Mouse (Mus musculus): ENCODE measurements around the gene Zfp91. TPM values are rescaled to one million over a fixed set of nuclear protein-coding genes. Genes with fewer than 3 reads are reported as not detected.

Gene Zfp91
- polyA plus RNA-seq, 1 experiment from 2014 or later, result 11.7 TPM

- no peaks in the 10 kb centered on the region for H3K9me3 ChIP-seq (ENCODE audit: control insufficient read depth, low read length)
- H3K27ac ChIP-seq (ENCODE audit: low read depth, low read length), result no peak overlapping the region
- H3K4me1 ChIP-seq (ENCODE audit: control insufficient read depth, insufficient read depth, low read length), result no peaks in the 10 kb centered on the region
- no peaks in the 10 kb centered on the region for H3K27me3 ChIP-seq (ENCODE audit: control insufficient read depth, insufficient read depth, low read length)
- no peak overlapping the region for H3K9ac ChIP-seq (replicated peaks; ENCODE audit: low read depth, low read length)
- ATAC-seq (ENCODE audit: low read depth), result no peak
- 83% methylated on average over 1 of the region's 1 CpGs for WGBS
- H3K4me2 ChIP-seq (ENCODE audit: low read depth, low read length), result no peak overlapping the region
- no peak overlapping the region for H3K4me3 ChIP-seq (ENCODE audit: low read depth, low read length)
- H3K36me3 ChIP-seq (ENCODE audit: control insufficient read depth, insufficient read depth, low read length), result no peaks in the 10 kb centered on the region
These were observed 16.9 kb upstream of the Zfp91 start for GRCm38 (mm10) chr19:12812644-12813364.

- Histone ChIP-seq H3K9ac (replicated peaks; ENCODE audit: low read depth, low read length) (no peak overlapping the region), H3K4me3 (ENCODE audit: low read depth, low read length) (no peak overlapping the region), H3K4me1 (ENCODE audit: control insufficient read depth, insufficient read depth, low read length) (no peaks in the 10 kb centered on the region), H3K27ac (ENCODE audit: low read depth, low read length) (no peak overlapping the region), H3K4me2 (ENCODE audit: low read depth, low read length) (no peak overlapping the region), H3K27me3 (ENCODE audit: control insufficient read depth, insufficient read depth, low read length) (no peaks in the 10 kb centered on the region), H3K9me3 (ENCODE audit: control insufficient read depth, low read length) (no peaks in the 10 kb centered on the region), H3K36me3 (ENCODE audit: control insufficient read depth, insufficient read depth, low read length) (no peaks in the 10 kb centered on the region)
- ATAC-seq (ENCODE audit: low read depth), result no peak
- 75% methylated on average over 2 of the region's 2 CpGs for WGBS
These were observed 10.3 kb upstream of the Zfp91 start for GRCm38 (mm10) chr19:12806214-12806613.

GRCm38 (mm10) chr19:12805730-12806129, 9.8 kb upstream of the Zfp91 start:
- Histone ChIP-seq H3K9me3 (ENCODE audit: control insufficient read depth, low read length) (no peaks in the 10 kb centered on the region), H3K4me1 (ENCODE audit: control insufficient read depth, insufficient read depth, low read length) (no peaks in the 10 kb centered on the region), H3K4me2 (ENCODE audit: low read depth, low read length) (no peak overlapping the region), H3K27me3 (ENCODE audit: control insufficient read depth, insufficient read depth, low read length) (no peaks in the 10 kb centered on the region), H3K4me3 (ENCODE audit: low read depth, low read length) (no peak overlapping the region), H3K9ac (replicated peaks; ENCODE audit: low read depth, low read length) (no peak overlapping the region), H3K27ac (ENCODE audit: low read depth, low read length) (no peak overlapping the region), H3K36me3 (ENCODE audit: control insufficient read depth, insufficient read depth, low read length) (no peaks in the 10 kb centered on the region)
- ATAC-seq (ENCODE audit: low read depth), result no peak
- 89% methylated on average over 3 of the region's 3 CpGs for WGBS

GRCm38 (mm10) chr19:12804237-12804636, 8.3 kb upstream of the Zfp91 start:
- no peak overlapping the region for H3K4me2 ChIP-seq (ENCODE audit: low read depth, low read length)
- H3K27ac ChIP-seq (ENCODE audit: low read depth, low read length), result no peak overlapping the region
- ATAC-seq (ENCODE audit: low read depth), result no peak
- 86% methylated on average over 1 of the region's 1 CpGs for WGBS
- H3K4me1 ChIP-seq (ENCODE audit: control insufficient read depth, insufficient read depth, low read length), result no peaks in the 10 kb centered on the region
- no peak overlapping the region for H3K9ac ChIP-seq (replicated peaks; ENCODE audit: low read depth, low read length)
- no peaks in the 10 kb centered on the region for H3K36me3 ChIP-seq (ENCODE audit: control insufficient read depth, insufficient read depth, low read length)
- no peaks in the 10 kb centered on the region for H3K9me3 ChIP-seq (ENCODE audit: control insufficient read depth, low read length)
- no peak overlapping the region for H3K4me3 ChIP-seq (ENCODE audit: low read depth, low read length)
- no peaks in the 10 kb centered on the region for H3K27me3 ChIP-seq (ENCODE audit: control insufficient read depth, insufficient read depth, low read length)

- Histone ChIP-seq H3K9me3 (ENCODE audit: control insufficient read depth, low read length) (no peaks in the 10 kb centered on the region), H3K36me3 (ENCODE audit: control insufficient read depth, insufficient read depth, low read length) (no peaks in the 10 kb centered on the region), H3K27ac (ENCODE audit: low read depth, low read length) (no peak overlapping the region), H3K9ac (replicated peaks; ENCODE audit: low read depth, low read length) (no peak overlapping the region), H3K27me3 (ENCODE audit: control insufficient read depth, insufficient read depth, low read length) (no peaks in the 10 kb centered on the region), H3K4me2 (ENCODE audit: low read depth, low read length) (no peak overlapping the region), H3K4me1 (ENCODE audit: control insufficient read depth, insufficient read depth, low read length) (no peaks in the 10 kb centered on the region), H3K4me3 (ENCODE audit: low read depth, low read length) (no peak overlapping the region)
- WGBS, result 85% methylated on average over 3 of the region's 3 CpGs
- ATAC-seq (ENCODE audit: low read depth), result no peak
These were observed 6.9 kb upstream of the Zfp91 start for GRCm38 (mm10) chr19:12802830-12803229.

GRCm38 (mm10) chr19:12801046-12801445, 5.1 kb upstream of the Zfp91 start:
- Histone ChIP-seq H3K9ac (replicated peaks; ENCODE audit: low read depth, low read length) (no peak overlapping the region), H3K27me3 (ENCODE audit: control insufficient read depth, insufficient read depth, low read length) (no peaks in the 10 kb centered on the region), H3K27ac (ENCODE audit: low read depth, low read length) (no peak overlapping the region), H3K36me3 (ENCODE audit: control insufficient read depth, insufficient read depth, low read length) (no peaks in the 10 kb centered on the region), H3K4me1 (ENCODE audit: control insufficient read depth, insufficient read depth, low read length) (no peaks in the 10 kb centered on the region), H3K9me3 (ENCODE audit: control insufficient read depth, low read length) (no peaks in the 10 kb centered on the region), H3K4me2 (ENCODE audit: low read depth, low read length) (no peak overlapping the region), H3K4me3 (ENCODE audit: low read depth, low read length) (no peak overlapping the region)
- 85% methylated on average over 3 of the region's 3 CpGs for WGBS
- no peak for ATAC-seq (ENCODE audit: low read depth)

GRCm38 (mm10) chr19:12800621-12801020, 4.7 kb upstream of the Zfp91 start:
- Histone ChIP-seq H3K9me3 (ENCODE audit: control insufficient read depth, low read length) (no peaks in the 10 kb centered on the region), H3K4me1 (ENCODE audit: control insufficient read depth, insufficient read depth, low read length) (no peaks in the 10 kb centered on the region), H3K9ac (replicated peaks; ENCODE audit: low read depth, low read length) (no peak overlapping the region), H3K4me3 (ENCODE audit: low read depth, low read length) (no peak overlapping the region), H3K4me2 (ENCODE audit: low read depth, low read length) (no peak overlapping the region), H3K27ac (ENCODE audit: low read depth, low read length) (no peak overlapping the region), H3K27me3 (ENCODE audit: control insufficient read depth, insufficient read depth, low read length) (no peaks in the 10 kb centered on the region), H3K36me3 (ENCODE audit: control insufficient read depth, insufficient read depth, low read length) (no peaks in the 10 kb centered on the region)
- ATAC-seq (ENCODE audit: low read depth), result no peak
- WGBS, result 71% methylated on average over 2 of the region's 2 CpGs

- Histone ChIP-seq H3K9me3 (ENCODE audit: control insufficient read depth, low read length) (no peaks in the 10 kb centered on the region), H3K9ac (replicated peaks; ENCODE audit: low read depth, low read length) (no peak overlapping the region; the same call in 1 of the 2 replicates), H3K4me3 (ENCODE audit: low read depth, low read length) (no peak overlapping the region), H3K27me3 (ENCODE audit: control insufficient read depth, insufficient read depth, low read length) (no peaks in the 10 kb centered on the region), H3K27ac (ENCODE audit: low read depth, low read length) (no peak overlapping the region), H3K4me1 (ENCODE audit: control insufficient read depth, insufficient read depth, low read length) (no peaks in the 10 kb centered on the region), H3K4me2 (ENCODE audit: low read depth, low read length) (no peak overlapping the region), H3K36me3 (ENCODE audit: control insufficient read depth, insufficient read depth, low read length) (no peaks in the 10 kb centered on the region)
- no peak for ATAC-seq (ENCODE audit: low read depth)
- 89% methylated on average over 3 of the region's 3 CpGs for WGBS
These were observed 3.2 kb upstream of the Zfp91 start for GRCm38 (mm10) chr19:12799081-12799480.

GRCm38 (mm10) chr19:12798404-12798803, 2.5 kb upstream of the Zfp91 start:
- Histone ChIP-seq H3K36me3 (ENCODE audit: control insufficient read depth, insufficient read depth, low read length) (no peaks in the 10 kb centered on the region), H3K9ac (replicated peaks; ENCODE audit: low read depth, low read length) (no peak overlapping the region), H3K4me2 (ENCODE audit: low read depth, low read length) (no peak overlapping the region), H3K27ac (ENCODE audit: low read depth, low read length) (no peak overlapping the region), H3K4me3 (ENCODE audit: low read depth, low read length) (no peak overlapping the region), H3K4me1 (ENCODE audit: control insufficient read depth, insufficient read depth, low read length) (peaks cover 4% of the 10 kb centered on the region; the same call in 1 of the 2 replicates), H3K27me3 (ENCODE audit: control insufficient read depth, insufficient read depth, low read length) (no peaks in the 10 kb centered on the region), H3K9me3 (ENCODE audit: control insufficient read depth, low read length) (no peaks in the 10 kb centered on the region)
- WGBS, result 93% methylated on average over 4 of the region's 4 CpGs
- no peak for ATAC-seq (ENCODE audit: low read depth)

All from neural tube, embryonic 14.5 days (tissue).